Mouse (Mus musculus) liver, postnatal 0 days (tissue): ENCODE measurements around the gene Serp1. TPM values are rescaled to one million over a fixed set of nuclear protein-coding genes. Genes with fewer than 3 reads are reported as not detected.

ENCODE experiments used
- ATAC-seq: fragments of 200-750 bp; cut with Nextera tagmentation; 2 replicates; pipeline ENCODE4 v1.8.0; 2017; ENCODE audit warnings: mild to moderate bottlenecking, moderate library complexity
- DNase-seq: peaks from one replicate; pipeline ENCODE4 v3.0.0-alpha.2; 2016
- H3K27ac ChIP-seq: fragments of 300-500 bp; sonication (generic); 2 replicates; pipeline ENCODE4 v1.5.1; 2014; ENCODE audit warnings: antibody characterized with exemption, moderate library complexity, mild to moderate bottlenecking, low read depth
- H3K27me3 ChIP-seq: fragments of 300-500 bp; sonication (generic); 2 replicates; pipeline ENCODE4 v1.6.1; 2014; ENCODE audit warnings: low read length, control low read depth, mixed read lengths; ENCODE audit not compliant: insufficient read depth
- H3K36me3 ChIP-seq: fragments of 300-500 bp; sonication (generic); replicated peaks from 2 replicates; pipeline ENCODE4 v1.6.1; 2014; ENCODE audit warnings: mild to moderate bottlenecking, control low read depth, low read length, moderate library complexity, mixed read lengths; ENCODE audit not compliant: insufficient read depth
- H3K4me1 ChIP-seq: fragments of 300-500 bp; sonication (generic); 2 replicates; pipeline ENCODE4 v1.6.1; 2014; ENCODE audit warnings: antibody characterized with exemption, mild to moderate bottlenecking, control low read depth; ENCODE audit not compliant: insufficient read depth
- H3K4me2 ChIP-seq: fragments of 300-500 bp; sonication (generic); 2 replicates; pipeline ENCODE4 v1.6.1; 2014; ENCODE audit warnings: low read depth, mild to moderate bottlenecking, low read length, moderate library complexity, mixed read lengths
- H3K4me3 ChIP-seq: fragments of 300-500 bp; sonication (generic); 2 replicates; pipeline ENCODE4 v1.5.1; 2014; ENCODE audit warnings: low read depth, low read length
- H3K9ac ChIP-seq: fragments of 300-500 bp; sonication (generic); replicated peaks from 2 replicates; pipeline ENCODE4 v1.6.1; 2014; ENCODE audit warnings: mild to moderate bottlenecking, moderate library complexity
- H3K9me3 ChIP-seq: fragments of 300-500 bp; sonication (generic); 2 replicates; pipeline ENCODE4 v1.6.1; 2016; ENCODE audit warnings: mild to moderate bottlenecking, control low read depth, low read length, mixed read lengths
- CTCF ChIP-seq: sonication (generic); IDR thresholded peaks from 2 replicates; pipeline ENCODE4 v1.5.1; 2016; ENCODE audit warnings: antibody characterized with exemption, low read depth
- EP300 ChIP-seq: IDR thresholded peaks from 2 replicates; pipeline ENCODE4 v1.6.1; 2016; ENCODE audit warnings: antibody characterized with exemption, low read depth, mild to moderate bottlenecking
- WGBS: fragments of 180-500 bp; shearing (Covaris S2); extraction: QIAGEN DNeasy Blood & Tissue Kit; methylation state at CpG from one replicate; pipeline ENCODE4 v1.1.7; 2014; ENCODE audit not compliant: insufficient replicate concordance; 5-methylcytosine and 5-hydroxymethylcytosine counted together
- polyA plus RNA-seq: library from polyadenylated mRNA; unstranded; fragments of >200 nt; fragmentation: Nextera tagmentation; extraction: Ambion mirVana; gene quantifications from 2 replicates; pipeline ENCODE4 v1.2.1, GENCODE M21; 2015

The Serp1 gene
- polyA plus RNA-seq, 1 experiment from 2014 or later, result 115 TPM

DNA sequence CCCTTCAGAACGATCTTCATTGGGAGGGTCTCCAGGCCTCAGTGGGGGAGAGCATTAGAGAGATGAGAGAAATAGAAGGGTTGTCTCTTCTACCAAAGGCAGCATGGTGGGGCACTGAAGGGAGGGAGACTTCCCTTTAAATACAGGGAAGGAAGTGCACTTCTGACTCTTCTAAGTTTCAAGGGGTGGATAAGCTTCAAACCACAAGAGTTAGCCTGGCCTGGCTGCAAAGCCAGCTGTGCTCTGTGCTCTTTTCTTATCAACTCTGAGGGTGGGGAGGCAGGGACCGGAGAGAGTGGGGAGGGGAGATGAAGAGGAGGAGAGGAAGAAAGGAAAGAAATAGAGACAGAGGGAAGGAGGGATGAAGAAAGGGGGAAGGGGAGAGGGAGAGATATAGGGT, 23.7 kb downstream of the Serp1 start:
- Histone ChIP-seq H3K4me1 (no peaks in the 10 kb centered on the region), H3K4me2 (peak overlapping the region; percentile 32; the same call in 1 of the 2 replicates), H3K9ac (no peak overlapping the region), H3K4me3 (no peak overlapping the region), H3K27ac (peak overlapping the region; percentile 66), H3K36me3 (no peaks in the 10 kb centered on the region), H3K9me3 (no peaks in the 10 kb centered on the region), H3K27me3 (no peaks in the 10 kb centered on the region)
- TF ChIP-seq EP300 (no peak), CTCF (no peak)
- DNase-seq (no peak), ATAC-seq (peak; percentile 36)
- 19% methylated on average over 2 of the region's 2 CpGs for WGBS

DNA sequence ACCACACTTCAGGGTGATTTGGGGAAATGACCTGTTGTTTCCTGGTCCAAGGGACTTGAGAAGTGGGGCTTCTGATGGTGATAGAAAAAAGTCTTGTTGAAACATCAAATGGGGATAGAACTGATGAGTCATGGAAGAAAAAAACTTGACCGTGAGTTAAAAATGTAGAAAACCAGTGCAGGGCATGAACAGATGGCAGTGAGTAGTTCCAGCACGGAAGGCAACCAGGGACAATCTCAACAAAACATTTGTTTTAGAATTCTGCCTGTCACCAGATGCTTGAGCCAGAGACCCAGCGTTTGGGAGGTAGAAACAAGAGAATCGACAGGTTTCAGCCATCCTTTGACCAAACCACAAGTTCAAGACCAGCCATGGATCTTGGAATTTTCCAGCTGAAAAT, 32.1 kb downstream of the Serp1 start:
- 63% methylated on average over 4 of the region's 4 CpGs for WGBS
- Histone ChIP-seq H3K27me3 (no peaks in the 10 kb centered on the region), H3K36me3 (no peaks in the 10 kb centered on the region), H3K4me2 (no peak overlapping the region), H3K4me1 (no peaks in the 10 kb centered on the region), H3K9ac (no peak overlapping the region), H3K27ac (no peak overlapping the region), H3K4me3 (no peak overlapping the region), H3K9me3 (no peaks in the 10 kb centered on the region)
- no peak for ATAC-seq
- no peak for DNase-seq
- TF ChIP-seq CTCF (no peak), EP300 (no peak)

DNA sequence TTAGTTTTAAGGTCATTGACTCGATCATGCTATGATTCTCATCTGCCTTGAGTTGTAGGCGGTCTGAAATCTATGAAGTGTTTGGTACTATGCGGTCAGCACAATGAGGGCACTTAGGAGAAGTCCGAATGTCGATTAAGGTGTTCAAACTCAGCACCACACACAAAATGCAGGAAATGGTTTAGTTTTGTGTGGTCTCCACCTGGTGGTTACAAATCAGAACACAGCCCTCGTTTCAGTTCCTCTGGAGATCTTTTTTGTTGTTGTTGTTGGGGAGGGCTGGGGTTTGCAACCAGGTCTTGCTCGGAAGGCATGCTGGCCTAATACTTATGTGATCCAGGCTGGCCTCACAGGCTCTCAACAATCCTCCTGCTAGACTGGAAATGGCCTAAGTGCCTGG, 34.9 kb downstream of the Serp1 start:
- H3K4me2 ChIP-seq, result no peak overlapping the region
- TF ChIP-seq CTCF (peak; percentile 64), EP300 (no peak)
- H3K4me3 ChIP-seq, result no peak overlapping the region
- no peak overlapping the region for H3K9ac ChIP-seq
- no peaks in the 10 kb centered on the region for H3K4me1 ChIP-seq
- 66% methylated on average over 7 of the region's 7 CpGs for WGBS
- ATAC-seq (no peak), DNase-seq (no peak)
- H3K27ac ChIP-seq, result no peak overlapping the region
- H3K9me3 ChIP-seq, result peaks cover 5% of the 10 kb centered on the region; the same call in 1 of the 2 replicates
- H3K36me3 ChIP-seq, result no peaks in the 10 kb centered on the region
- no peaks in the 10 kb centered on the region for H3K27me3 ChIP-seq

DNA sequence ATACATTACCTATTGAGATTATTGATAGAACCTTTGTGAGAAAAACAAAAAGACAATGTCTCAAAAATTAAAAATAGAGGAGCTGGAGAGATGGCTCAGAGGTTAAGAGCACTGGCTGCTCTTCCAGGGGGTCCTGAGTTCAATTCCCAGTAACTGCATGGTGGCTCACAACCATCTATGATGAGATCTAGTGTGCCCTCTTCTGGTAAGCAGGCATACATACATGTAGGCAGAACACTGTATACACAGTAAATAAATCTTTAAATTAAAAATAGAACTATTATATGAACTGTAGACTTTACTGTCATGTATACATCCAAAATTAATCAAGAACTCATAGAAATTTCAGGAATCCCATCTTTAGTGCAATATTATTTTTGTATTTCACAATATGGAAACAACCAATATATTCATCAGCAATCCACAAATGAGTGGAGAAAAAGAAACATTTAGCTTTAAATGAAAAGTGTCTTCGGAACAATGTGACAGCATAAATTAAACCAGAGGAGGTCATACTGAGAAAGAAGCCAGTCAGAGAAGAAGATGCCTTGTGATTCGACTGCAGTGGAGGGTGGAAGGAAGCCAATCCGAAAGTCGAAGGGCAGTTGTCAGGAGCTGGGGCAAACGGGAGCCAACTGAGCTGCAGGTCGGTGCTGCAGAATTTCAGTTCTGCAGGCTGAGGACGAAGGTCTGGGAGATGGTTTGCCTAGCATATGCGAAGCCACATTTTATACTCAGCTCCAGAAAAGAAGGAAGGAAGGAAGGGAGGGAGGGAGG, 37.5 kb downstream of the Serp1 start:
- Histone ChIP-seq H3K4me1 (no peaks in the 10 kb centered on the region), H3K27me3 (no peaks in the 10 kb centered on the region), H3K36me3 (no peaks in the 10 kb centered on the region), H3K9ac (no peak overlapping the region), H3K9me3 (peaks cover 5% of the 10 kb centered on the region; the same call in 1 of the 2 replicates), H3K4me3 (no peak overlapping the region), H3K27ac (no peak overlapping the region), H3K4me2 (no peak overlapping the region)
- WGBS, result 59% methylated on average over 7 of the region's 8 CpGs
- ATAC-seq (no peak), DNase-seq (no peak)
- TF ChIP-seq EP300, result no peak
- peak; percentile 50 for TF ChIP-seq CTCF

DNA sequence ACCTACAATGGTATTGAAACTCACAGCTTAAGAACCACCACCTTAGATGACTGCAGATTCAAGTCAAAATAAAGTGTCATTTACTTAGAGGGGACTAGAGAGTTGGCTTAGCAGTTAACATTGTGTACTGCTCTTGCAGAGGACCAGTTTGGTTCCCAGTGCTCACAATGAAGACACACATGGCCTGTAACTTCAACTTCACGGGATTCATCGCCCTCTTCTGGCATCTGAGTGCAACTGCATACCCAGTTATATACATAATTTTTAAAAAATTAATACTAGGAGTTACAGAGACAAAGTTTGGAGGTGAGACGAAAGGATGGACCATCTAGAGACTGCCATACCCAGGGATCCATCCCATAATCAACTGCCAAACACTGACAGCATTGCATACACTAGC, 38.6 kb downstream of the Serp1 start:
- ATAC-seq (no peak), DNase-seq (no peak)
- WGBS, result 66% methylated on average over 3 of the region's 3 CpGs
- Histone ChIP-seq H3K4me2 (no peak overlapping the region), H3K9me3 (peaks cover 5% of the 10 kb centered on the region; the same call in 1 of the 2 replicates), H3K36me3 (no peaks in the 10 kb centered on the region), H3K27me3 (no peaks in the 10 kb centered on the region), H3K4me3 (no peak overlapping the region), H3K27ac (no peak overlapping the region), H3K4me1 (no peaks in the 10 kb centered on the region), H3K9ac (no peak overlapping the region)
- TF ChIP-seq EP300, result no peak
- peak; percentile 50 for TF ChIP-seq CTCF

DNA sequence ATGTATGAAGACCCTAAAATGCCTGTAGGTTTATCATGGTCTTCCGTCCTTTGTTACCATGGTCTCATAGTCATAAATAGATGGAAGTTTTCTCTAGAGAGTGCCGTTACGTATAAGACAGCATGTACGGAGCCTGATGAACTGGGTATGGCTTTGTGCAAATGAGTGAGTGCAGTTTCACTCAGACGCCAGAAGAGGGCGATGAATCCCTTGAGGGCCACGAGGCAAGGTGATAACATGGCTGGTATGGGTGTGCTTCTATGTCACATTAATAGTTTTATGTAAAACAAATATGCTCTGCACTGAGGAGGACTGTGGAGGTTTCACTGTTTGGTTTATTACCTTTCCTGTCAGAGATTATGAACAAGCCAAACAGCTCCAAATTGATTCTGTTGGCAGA, 39.8 kb downstream of the Serp1 start:
- no peak overlapping the region for H3K4me2 ChIP-seq
- H3K9me3 ChIP-seq, result peaks cover 5% of the 10 kb centered on the region; the same call in 1 of the 2 replicates
- no peak overlapping the region for H3K9ac ChIP-seq
- TF ChIP-seq CTCF (peak; percentile 74), EP300 (no peak)
- DNase-seq, result no peak
- WGBS, result 70% methylated on average over 7 of the region's 7 CpGs
- no peak for ATAC-seq
- H3K4me3 ChIP-seq, result no peak overlapping the region
- no peaks in the 10 kb centered on the region for H3K36me3 ChIP-seq
- no peak overlapping the region for H3K27ac ChIP-seq
- H3K27me3 ChIP-seq, result no peaks in the 10 kb centered on the region
- no peaks in the 10 kb centered on the region for H3K4me1 ChIP-seq
